Mouse (Mus musculus) ES-Bruce4 (cell line): ENCODE measurements at regions not wholly inside any gene's neighbourhood (a gene's known extent, or its start where the extent isn't known, plus 50 kb on each side); places are given as distances from the start of the nearest gene placed in this dataset.

Experiments
- CTCF ChIP-seq: IDR thresholded peaks from one replicate; pipeline ENCODE4 v1.8.1; 2011; ENCODE audit warnings: low read depth, low read length
- POLR2A ChIP-seq: IDR thresholded peaks from one replicate; pipeline ENCODE4 v1.8.1; 2011; ENCODE audit warnings: low read length; ENCODE audit not compliant: insufficient read depth

DNA sequence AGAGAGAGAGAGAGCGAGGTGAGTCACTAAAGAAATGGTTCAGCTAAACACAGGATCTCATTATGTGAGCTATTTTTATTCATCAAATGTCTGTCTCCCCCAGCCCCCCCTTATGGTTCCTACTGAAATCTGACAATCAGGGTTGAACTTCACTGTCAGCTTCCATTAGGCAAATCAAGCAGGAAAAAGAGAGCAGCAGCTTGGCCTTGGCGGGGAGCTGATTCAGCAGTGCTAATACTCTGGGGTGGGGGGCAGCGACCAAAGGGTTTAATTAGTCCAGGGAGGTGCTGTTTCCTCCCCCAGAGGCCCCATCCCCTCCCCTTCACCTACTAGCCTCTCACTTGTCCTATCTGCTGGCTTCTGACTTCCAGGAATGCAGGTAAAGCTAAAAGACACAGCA, 649.6 kb upstream of the Castor2 start:
- TF ChIP-seq POLR2A (no peak), CTCF (no peak)
